Mouse (Mus musculus) heart, postnatal 25 days (tissue): ENCODE data around the gene Car14. TPM values are rescaled to one million over a fixed set of nuclear protein-coding genes. Genes with fewer than 3 reads are reported as not detected.
"Not testable (repeated sequence)": the region's sequence is repeated elsewhere in the genome, so short reads cannot be mapped to it uniquely, and the experiment has no call there.

Experiments
- DNase-seq: peaks from one replicate; pipeline ENCODE4 v3.0.0; 2022; ENCODE audit warnings: low spot score
- intact Hi-C: fragments of 180-260 bp; cut with DNase I; formaldehyde crosslinking; loops from one replicate; pipeline ENCODE4 v1.15.1; 2025
- total RNA-seq, 2 experiments: library from RNA; stranded (reverse); gene quantifications; 2 replicates each; pipeline ENCODE4 v1.2.3; 2021

Car14 gene
- 100 to 1,000 TPM; 171 to 175 TPM for total RNA-seq

DNA sequence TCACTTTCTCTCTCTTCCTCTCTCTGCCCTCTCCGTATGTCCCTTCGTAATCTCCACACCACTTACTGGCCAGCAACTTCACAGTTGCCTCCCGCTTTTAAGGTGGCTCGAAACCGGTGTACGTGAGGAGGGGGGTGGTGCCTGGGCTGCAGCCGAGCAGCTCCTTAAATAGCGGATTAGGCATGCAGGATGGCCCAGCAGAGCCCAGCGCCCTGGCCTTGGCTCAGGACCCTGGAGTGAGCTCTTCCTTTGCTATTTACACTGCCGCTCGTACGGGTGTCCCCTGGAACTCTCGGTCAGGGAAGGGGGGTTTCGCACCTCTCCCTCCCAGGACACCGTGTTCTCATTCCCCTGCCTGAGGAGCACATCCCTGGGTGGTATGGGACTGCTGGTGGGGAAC is at the start of gene Car14:
TSS of gene Car14 (minus strand) at position 124 of the 400 bp plus-strand sequence.
- peak; percentile 28 for DNase-seq
- intact Hi-C loops, result no loop called here

DNA sequence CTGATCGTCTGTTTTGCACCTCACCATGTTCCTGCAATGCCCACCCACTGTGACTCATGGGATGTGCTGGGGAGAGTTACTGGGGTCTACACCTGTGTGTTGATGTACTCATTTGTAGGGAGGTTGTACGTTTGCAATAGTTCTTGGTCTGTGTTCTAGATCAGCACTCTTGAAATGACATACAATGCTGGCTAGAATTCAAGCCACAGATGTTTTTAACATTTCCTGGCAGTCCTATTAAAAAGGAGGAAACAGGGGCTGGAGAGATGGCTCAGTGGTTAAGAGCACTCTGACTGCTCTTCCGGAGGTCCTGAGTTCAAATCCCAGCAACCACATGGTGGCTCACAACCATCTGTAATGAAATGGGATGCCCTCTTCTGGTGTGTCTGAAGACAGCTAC is 49.0 kb upstream of the Car14 start:
- no peak for DNase-seq
- intact Hi-C loops, result no loop called here

DNA sequence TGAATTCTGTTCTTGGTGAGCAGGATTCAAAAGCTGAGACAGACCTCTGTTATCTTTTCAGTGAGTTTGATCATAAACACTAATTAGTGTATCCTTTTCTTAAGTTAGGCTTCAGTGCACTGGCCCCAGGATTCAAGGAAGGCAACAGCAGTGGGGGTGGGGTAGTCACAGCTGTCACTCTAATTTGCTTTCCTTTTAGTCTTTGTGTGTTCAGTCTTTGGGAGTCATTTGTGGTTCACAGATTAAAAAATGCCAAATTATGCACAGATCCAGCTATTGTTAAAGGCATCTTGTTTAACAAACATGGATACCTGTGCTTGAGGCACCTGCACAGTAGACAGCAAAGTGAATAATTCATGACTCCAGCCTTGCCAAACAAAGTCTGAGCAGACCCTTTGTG is 48.5 kb upstream of the Car14 start:
- intact Hi-C loops, result no loop called here
- no peak for DNase-seq

DNA sequence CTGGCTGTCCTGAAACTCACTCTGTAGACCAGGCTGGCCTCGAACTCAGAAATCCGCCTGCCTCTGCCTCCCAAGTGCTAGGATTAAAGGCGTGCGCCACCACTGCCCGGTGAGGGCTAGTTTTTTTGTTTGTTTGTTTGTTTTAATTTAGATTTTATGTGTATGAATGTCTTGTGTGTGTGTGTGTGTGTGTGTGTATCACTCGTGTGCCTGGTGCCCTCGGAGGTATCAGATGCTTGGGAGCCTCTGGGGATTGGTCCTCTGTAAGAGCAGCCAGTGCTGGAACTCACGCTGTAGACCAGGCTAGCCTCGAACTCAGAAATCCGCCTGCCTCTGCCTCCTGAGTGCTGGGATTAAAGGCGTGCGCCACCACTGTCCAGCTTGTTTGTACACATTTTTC is 47.1 kb upstream of the Car14 start:
- intact Hi-C loops, result loop anchor here (2.0 kb wide), 1 partner anchor 23 kb away; the partner anchor contains the start of gene Anp32e
- DNase-seq, result not testable (repeated sequence)

DNA sequence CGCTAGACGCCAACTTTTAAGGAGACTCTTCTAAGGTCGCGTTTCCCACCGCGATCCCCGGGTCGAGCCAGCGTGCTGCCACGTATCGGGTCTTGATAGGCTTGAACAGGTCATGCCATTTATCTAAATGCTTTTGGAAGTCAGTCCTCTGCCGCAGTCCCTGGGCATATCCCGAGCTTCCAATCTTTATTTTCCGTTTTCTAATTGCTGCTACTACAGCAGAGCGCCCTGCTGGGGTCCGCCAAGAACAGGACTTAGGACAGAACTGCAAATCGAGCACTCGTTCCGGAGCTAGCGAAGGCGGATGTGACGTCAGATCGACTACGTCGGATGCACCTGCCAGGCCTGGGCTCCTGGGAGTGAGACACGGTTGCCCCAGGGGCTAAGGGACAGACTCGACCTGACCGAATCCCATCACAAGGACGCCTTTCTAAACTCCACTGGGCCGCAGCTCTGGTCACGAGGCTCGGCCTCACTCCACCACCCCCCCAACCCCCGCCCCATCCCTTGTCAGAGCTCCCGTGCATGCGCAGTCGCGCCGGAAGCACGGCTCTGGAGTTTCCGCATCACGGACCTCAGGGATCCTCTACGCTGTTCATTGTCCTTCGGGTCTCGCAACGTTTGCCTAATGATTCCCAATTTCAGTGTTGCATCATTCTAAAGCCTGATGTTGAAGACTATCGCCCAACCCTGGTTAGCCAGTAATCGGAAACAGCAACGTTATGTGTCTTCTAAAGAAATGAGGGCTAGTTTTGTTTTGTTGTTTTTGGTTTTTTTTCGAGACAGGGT is 46.5 kb upstream of the Car14 start:
- DNase-seq, result peak; percentile 82
- intact Hi-C loops, result loop anchor here (2.0 kb wide), 1 partner anchor 22 kb away; the partner anchor contains the start of gene Anp32e

DNA sequence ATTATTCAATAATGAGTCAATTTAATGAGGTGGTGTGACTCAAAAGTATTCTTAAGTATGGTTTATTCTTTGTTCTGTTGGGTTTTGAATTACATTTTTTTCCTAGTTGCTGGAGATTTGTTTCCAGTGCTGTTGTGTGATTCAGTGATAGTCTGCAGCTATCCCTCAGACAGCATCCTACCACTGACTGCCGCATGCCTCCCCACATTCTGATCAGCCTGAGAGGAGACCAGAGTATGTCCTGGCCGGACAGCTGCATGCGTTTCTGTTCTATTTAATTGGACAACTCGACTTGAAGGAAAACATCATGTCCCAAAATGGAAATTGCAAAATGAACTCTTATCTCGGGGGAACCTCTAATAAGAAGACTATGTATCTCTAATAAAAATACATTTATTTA is 43.8 kb upstream of the Car14 start:
- DNase-seq, result no peak
- intact Hi-C loops, result no loop called here

DNA sequence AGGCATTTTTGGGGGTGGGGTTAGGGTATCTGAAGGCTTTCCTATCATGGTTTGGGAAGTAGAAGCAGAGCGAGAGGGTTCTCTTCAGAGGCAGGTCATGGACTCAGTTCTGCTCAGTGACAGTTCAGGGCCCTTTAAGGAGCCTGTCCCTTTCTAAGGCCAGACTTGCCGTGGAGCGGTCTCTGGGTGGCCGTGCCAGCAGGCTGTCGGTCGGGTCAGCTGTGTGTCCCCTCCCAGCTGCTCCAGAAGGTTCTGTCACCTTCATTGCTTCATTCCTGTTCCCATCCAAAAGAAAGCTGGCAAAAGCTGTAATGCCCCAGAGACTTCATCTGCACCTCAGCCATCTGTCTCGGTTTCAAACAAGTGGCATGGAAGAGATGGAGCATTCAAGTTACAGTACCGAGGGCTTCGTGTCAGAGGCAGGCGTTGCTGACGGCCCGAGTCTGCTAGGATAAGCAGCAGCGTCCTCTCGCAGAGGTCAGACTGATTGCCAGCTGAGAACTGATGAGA is 41.3 kb upstream of the Car14 start:
- no peak for DNase-seq
- intact Hi-C loops, result no loop called here

DNA sequence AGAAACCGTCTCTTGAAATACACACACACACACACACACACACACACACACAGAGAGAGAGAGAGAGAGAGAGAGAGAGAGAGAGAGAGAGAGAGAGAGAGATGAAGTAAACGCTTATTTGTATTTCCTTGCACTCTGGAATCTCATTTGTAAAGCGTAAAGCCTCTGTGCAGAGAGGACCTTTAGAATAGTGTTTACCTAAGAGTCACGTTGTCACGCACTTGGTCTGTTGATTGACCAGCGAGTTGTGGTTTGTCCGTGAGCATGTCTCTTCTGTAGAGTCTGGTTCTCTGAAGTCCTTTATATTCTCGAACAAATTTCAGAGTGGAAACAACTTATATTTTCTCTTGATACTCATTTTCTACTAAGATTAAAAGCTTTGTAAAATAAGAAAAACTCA is 40.3 kb upstream of the Car14 start:
- no peak for DNase-seq
- intact Hi-C loops, result no loop called here

DNA sequence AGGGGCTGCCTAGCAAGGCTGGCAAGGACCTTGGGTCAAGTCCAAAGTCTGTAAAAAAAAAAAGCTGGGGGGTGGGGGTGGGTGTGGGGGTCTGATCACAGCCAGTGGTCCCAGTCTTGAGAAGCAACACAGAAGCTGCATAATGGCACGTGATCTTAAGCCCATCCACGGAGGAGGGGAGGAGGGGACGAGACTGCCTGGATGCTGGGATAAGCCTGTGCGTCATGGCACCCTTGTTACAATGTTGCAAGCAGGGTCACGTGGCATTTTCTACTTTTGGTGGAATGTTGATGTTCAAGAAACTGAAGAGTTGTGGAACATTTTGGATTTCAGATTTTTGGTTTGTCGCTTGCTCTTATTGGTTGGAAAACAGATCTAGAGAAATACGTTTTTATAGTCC is 38.7 kb upstream of the Car14 start:
- no peak for DNase-seq
- intact Hi-C loops, result no loop called here

DNA sequence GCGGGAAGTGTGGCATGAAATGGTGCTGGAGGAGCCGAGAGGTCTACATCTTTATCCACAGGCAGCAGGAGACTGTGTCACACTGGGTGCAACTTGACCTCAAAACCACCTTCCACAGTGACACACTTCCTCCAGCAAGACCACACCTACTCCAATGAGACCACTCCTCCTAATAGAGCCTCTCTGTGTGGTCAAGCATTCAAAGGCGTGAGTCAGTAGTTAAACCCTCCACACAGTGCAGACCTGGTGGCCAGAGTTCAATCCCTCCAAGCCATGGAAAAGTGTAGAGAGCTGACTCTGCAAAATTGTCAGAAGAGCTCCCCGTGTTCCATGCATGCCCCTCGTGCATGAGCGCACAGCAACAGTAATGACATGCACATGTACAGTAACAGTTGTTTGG is 38.3 kb upstream of the Car14 start:
- no peak for DNase-seq
- intact Hi-C loops, result no loop called here

DNA sequence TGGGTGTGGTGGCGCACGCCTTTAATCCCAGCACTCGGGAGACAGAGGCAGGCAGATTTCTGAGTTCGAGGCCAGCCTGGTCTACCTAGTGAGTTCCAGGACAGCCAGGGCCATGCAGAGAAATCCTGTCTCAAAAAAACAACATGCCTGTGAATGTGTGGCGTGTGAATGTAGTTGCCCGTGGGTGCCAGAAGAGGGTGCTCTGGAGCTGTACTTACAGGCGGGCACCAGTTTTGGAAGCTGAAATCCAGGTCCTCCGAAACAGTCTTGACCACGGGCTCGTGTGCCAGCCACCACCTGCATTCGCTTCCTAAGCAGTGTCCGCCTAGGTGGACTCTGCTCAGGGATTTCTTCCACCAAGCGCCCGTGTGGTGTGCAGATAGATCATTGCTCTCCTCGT is 34.3 kb upstream of the Car14 start:
- intact Hi-C loops, result no loop called here
- no peak for DNase-seq

DNA sequence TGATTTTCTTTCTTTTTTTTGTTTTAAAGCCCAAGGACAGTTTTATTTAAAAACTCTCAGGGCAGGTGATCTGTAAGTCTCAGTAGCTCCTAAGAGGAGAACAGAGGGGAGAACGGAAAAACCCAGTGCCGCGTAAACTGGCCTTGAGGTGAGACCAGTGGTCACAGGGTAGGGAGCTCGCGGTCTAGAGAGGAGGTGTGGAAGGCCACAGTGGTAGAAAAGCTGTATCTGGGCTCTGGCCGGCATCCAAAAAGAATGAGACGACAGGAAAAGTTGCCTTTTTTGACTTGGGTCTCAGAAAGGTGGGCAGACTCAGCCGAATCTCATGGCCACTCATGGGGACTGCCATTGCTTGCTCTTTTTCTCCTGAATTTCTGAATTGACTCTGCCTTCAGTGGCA is 33.7 kb upstream of the Car14 start:
- no peak for DNase-seq
- intact Hi-C loops, result no loop called here

DNA sequence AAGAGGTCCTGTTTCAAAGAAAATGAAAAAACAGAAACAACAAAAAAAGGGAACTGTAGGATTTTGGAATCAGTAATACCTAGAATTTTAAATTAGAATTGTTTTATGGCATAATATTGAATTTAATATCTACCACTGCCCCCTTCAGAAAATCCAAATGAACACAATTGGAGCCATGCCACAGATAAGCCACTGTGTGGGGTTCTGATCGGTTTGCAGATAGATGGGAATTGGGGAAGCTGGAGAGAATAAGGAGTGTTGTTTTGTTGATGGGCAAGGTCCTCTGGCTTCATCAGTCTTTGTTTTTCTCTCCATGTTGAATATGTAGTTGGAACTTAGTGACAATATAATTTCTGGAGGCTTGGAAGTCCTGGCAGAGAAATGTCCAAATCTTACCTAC is 30.0 kb upstream of the Car14 start:
- intact Hi-C loops, result no loop called here
- DNase-seq, result no peak

DNA sequence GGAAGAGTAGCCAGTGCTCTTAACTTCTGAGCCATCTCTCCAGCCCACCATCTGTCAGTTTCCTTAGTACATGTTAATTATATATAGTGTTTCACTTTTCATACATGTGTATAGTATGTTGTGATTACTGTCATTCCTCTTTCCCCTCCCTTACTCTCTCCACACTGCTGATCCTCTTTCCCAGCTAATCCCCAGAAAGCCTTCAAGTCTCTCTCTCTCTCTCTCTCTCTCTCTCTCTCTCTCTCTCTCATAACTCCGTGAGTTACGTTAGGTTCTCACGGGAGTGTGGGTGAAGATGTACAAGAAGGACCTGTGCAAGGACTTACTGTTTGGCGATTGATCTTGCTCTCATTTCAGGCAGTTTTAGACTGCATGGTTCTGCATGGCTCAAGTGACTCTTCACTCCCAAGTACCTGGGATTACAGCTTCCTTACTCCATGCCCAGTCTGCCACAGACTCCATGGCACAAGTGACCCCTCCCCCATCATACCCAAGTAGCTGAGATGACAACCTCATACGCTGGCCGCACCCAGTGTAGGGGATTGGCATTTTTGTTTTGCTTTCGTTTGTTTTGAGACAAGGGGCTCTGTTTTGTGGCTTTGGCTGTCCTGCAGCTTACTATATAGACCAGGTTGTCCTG is 28.7 kb upstream of the Car14 start:
- intact Hi-C loops, result no loop called here
- DNase-seq, result no peak

DNA sequence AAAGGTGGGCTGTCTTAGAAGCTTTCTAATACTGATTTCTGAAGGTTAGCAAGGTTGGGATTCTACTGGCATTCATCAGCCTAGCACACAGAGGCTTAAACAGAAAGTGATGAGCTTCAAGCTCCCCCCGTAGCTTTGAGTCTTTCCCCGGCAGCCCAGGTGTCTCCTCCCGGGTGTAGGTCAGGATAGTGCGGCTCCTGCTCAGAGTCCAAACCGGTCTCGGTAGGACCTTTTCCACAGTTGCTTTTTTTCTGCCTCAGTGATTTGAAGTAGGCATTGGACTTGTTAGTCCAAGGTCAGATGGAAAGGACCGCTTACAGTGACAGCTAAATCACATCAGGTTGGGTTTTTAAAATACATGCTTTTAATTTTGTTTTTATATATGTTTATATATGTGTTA is 28.1 kb upstream of the Car14 start:
- no peak for DNase-seq
- intact Hi-C loops, result no loop called here

DNA sequence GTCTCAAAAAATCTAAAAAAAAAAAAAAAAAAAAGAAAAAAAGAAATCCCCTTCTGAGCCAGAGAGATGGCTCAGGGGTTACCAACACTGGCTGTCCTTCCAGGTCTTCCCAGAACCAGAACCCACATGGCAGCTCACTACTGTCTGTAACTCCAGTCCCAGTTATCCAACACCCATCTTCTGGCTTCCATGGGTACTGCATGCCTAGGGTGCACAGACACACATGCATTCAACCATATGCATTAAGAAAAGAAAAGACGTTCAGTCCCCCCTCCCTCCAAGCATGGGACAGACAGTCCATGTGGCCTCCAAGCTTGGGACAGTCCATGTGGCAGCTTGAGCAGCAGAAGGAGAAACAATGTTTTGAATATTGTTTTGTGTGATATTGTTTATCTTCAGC is 27.7 kb upstream of the Car14 start:
- intact Hi-C loops, result no loop called here
- no peak for DNase-seq

DNA sequence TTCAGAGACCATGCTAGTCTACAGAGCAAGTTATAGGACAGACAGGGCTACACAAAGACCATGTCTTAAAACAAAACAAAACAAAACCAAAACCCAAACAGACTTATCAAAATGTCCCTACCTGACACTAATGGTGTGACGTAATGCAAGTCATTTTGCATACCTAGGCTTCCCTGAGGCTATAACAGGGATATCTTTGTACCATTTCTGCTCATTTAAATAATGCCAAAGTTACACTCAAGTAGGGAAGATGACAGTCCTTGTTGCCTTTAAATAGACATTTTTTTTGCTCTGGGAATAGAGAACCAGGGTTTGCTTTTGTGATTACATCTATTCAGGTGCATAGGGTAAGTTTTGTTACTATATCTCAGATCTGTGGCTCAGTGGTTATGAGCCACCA is 27.0 kb upstream of the Car14 start:
- DNase-seq, result no peak
- intact Hi-C loops, result no loop called here

DNA sequence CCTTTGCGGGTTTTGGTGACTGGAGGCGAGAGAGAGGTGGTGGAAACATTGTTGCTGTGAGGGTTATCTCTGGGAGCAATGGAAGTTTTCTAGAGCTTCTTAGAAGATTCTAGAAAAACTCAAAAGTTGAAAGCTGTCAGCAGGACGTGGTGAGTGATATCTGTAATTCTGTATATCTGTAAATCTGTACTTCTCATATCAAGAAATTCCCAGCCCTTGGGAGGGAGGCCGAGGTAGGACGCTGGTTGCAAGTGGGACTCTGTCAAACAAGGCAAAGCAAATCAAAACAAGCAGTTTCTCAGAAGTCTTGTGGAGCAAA is 25.9 kb upstream of the Car14 start:
- DNase-seq, result no peak
- intact Hi-C loops, result no loop called here

DNA sequence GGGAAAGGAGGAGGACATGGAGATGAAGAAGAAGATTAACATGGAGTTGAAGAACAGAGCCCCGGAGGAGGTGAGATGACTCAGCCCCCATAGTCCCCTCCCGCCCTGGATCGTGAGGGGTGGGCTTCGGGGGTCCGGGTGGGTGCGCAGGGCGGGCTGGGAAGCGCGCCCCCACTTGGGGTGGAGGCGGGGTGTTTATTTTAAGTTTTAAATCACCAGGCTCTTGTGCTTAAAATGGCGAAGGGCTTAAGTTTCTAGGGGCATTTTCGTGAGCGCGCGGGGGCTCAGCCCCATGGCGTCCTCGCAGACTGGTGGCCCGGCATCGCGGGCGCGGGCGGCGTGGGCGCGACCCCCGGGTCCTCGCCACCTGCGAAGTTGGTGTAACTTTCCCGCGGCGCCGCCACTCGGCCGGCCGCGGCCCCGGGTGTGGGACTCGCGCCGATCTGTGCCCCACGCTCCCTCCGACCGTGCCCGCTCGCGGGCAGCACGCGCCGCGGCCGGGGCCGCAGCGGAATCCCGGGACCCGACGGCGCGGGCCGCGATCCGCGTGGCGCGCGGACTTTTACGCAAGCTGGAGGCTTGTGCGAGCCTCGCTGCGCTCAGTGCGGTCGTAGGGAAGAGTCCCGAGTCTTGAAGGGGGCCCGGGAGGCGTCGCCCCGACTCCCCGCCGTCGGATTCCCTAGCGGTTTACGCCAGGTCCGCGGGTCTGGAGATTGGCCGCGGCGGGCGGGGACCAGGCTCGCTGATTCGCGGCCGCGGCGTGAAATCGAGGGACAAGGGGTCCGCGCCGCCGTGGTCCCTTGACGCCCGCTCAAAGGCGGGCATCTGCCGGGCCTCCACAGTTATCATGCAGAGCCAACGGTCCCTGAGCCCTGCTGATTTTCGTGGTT is 25.3 kb upstream of the Car14 start:
- DNase-seq, result no peak
- intact Hi-C loops, result loop anchor here (2.0 kb wide), 1 partner anchor 21 kb away; no protein-coding TSS in a partner anchor

DNA sequence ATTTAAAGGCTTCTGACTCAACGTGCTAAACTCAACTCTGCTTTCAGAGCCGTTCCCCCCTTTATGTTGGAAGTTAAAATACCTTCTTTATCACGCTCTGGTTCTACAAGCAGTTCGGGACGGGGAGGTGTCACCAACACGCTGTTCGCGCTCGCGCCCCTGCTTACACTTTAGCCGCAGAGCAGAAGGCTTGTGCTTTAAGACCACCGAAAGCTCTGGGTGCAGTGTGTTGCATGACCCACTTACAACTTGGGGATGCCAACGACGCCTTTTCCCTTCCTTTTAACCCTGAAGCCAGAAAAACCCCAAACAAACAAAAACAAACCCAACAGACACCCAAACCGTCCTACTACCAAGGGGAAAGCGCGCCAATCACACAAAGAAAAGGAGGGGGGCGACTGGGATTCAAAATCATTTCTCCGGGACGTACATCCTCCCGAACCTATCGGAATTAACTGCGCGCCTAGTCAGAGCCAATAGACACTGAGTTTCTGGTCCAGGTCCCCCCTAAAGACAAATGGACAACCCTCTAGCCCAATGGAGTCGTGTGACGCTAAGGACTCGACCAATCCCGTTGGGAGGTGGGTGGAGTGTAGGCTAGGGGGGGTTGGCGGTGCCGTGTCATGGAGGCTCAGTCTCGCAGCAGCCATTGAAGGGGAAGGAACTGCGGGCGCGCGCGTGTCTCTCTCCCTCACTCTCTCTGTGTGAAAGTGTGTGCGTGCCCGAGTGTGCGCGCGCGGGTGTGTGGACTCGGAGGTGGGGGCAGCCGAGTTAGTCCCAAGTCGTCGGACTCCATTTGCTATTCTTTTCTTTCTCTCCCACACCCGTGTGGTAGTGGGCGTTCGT is 24.4 kb upstream of the Car14 start, which contains the start of gene Anp32e:
TSS of gene Anp32e (plus strand) at position 589 of the 846 bp plus-strand sequence.
- DNase-seq, result peak; percentile 97
- intact Hi-C loops, result loop anchor here (2.0 kb wide), 1 partner anchor 22 kb away; no protein-coding TSS in a partner anchor
